Mouse (Mus musculus): ENCODE results near the gene Cd300ld5. TPM values are rescaled to one million over a fixed set of nuclear protein-coding genes. Genes with fewer than 3 reads are reported as not detected.
"Not testable (repeated sequence)": the region's sequence is repeated elsewhere in the genome, so short reads cannot be mapped to it uniquely, and the experiment has no call there.

Gene Cd300ld5
- not detected for polyA plus RNA-seq (2017; shearing (Covaris generic))

- not testable (repeated sequence) for ATAC-seq
These were observed at the start of gene Cd300ld5 for GRCm38 (mm10) chr11:115037669-115038068. Gene Cd300ld5, minus strand, starts transcription at chr11:115037769.

DNA sequence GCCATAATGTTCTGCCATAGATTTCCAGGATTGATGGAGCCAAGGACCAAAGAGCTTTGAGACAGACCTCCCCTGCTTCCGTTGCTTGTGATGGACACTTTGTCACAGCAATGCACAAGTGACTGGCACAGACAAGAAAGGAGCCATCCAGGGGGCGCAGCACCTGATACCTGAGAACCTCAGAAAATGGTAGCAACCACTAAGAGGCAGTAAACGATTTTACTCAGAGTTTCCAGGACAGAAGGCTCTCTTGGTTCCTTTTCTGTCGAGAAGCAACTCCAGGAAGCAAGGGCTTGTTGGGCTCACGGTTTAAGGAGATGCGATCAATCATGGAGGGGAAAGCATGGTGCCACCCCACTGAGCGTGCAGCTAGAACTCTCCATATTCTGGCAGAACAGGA is 48.6 kb upstream of the Cd300ld5 start:
- no peak for ATAC-seq

DNA sequence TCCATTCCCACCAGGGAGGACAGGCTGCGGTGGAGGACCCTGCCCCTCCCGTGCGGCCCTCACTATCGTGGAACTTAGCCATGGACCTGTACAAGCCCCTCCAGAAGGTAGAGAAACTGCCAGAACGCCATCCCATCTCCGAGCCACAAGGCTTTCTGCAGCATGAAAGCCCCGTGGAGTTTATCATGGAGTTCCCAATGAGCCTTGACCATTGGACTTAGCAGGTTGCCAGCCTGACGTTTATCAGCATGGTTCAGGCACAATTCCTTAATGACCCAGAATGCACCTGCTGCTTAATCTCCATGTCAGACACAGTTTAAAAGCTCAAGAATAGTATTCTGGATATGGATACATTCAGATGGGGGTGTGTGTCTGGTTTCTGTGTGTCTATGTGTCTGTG is 47.5 kb upstream of the Cd300ld5 start:
- no peak for ATAC-seq

GRCm38 (mm10) chr11:115084595-115084994 is 47.0 kb upstream of the Cd300ld5 start:
- ATAC-seq = no peak

- peak; percentile 58 for ATAC-seq
These were observed 46.0 kb upstream of the Cd300ld5 start for GRCm38 (mm10) chr11:115083376-115084139.

DNA sequence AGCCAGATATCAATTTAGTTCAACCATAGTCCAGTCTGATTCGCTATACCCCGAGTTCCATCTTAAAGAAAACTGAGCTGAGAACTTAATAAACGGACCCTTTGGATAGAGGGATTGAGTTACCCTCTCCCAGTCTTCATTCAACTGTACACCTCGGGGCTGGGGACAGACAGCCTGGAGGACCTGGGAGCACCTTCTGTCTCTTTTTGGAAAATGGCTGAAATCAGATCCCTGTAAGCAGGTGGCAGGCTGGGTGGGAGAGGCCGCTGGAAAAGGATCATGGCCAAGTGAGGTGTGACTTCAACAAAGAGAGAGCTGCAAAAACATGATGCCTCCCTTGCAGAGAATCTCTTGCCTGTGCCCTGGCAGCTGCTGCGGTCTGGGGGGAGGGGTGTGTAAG is 44.6 kb upstream of the Cd300ld5 start:
- no peak for ATAC-seq

- ATAC-seq = no peak
These were observed 43.8 kb upstream of the Cd300ld5 start for GRCm38 (mm10) chr11:115081373-115081772.

GRCm38 (mm10) chr11:115080886-115081285 is 43.3 kb upstream of the Cd300ld5 start:
- peak; percentile 45 for ATAC-seq

DNA sequence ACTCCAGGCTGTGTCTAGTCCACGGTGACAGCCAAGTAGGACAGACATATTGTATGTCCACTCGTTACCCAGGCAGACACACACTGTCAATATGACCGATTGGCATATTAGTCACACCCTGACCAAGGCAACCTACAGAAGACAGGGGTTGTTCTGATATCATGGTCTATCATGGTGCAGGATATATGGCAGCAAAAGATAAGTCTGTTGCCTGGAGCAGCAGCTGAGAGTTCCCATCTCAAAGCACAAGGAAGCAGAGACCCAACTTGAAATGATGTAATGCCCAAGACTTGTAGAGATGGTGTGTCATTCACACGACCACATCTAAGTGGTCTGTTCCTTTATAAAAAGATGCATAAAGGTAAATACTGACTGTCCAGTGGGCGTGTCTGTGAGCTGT is 41.1 kb upstream of the Cd300ld5 start:
- no peak for ATAC-seq

- no peak for ATAC-seq
These were observed 39.9 kb upstream of the Cd300ld5 start for GRCm38 (mm10) chr11:115077436-115077835.

DNA sequence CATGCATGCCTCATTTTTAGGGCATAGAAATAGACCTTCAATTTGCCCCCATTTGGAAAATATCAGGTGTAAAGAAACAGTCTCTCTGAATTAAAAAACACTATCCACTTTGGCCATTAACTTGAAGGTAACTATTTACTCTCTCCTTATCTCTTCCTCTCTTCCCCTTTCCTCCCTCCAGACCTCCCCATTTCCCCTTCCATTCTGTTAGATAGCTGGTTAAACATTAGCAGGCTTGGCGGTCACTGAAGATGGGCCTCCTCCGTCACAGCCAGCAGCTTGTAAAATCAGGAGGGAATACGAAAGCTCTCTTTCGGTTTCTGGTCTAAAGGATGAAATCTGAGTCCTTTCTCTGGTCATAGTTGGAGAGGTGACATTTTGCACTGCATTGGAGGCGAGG is 38.3 kb upstream of the Cd300ld5 start:
- ATAC-seq = no peak

- no peak for ATAC-seq
These were observed 37.8 kb upstream of the Cd300ld5 start for GRCm38 (mm10) chr11:115075407-115075806.

DNA sequence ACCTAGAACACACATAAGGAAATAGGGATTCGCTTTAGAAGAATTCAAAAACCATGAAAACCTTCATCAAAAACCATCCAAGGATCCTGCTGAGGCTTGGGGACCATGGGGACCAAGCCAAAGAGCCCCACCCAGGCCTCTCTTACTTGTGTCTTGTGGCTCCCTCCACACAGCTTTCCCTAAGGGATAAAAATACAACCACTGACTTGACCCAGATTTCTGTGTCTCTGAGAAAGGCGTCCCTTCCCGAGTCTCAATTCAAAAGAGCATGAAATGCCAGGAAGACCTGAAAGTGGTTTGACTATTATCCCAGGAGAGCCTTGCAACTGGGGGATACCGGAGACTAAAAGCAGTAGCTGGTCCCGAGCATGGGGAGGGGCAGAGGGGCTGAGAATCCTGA is 35.4 kb upstream of the Cd300ld5 start:
- ATAC-seq = no peak

- no peak for ATAC-seq
These were observed 34.2 kb upstream of the Cd300ld5 start for GRCm38 (mm10) chr11:115071631-115072294.

DNA sequence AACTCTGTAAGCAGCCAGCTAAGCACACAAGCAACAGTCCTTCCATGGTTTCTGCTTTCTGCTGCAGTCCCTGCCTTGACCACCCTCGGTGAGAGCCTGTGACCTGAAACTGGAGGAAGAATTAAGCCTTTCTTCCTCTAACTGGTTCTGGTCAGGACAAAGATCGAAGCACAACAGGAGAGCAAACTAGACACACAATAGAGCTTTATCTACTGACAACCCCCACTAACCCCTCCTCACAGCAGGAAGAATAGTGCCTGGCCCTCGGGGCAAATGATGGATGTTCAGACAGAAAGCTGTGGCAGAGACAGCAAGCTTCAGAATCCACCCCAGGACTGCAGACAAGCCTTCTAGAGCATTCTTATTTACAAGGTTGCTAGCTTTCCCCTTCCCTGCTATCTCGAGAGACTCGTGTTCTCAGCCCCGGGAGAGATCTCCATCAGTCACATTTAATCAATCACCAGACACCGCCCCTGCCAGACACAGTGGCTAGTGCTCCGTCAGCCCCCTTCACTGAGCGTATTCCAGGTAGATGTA is 33.5 kb upstream of the Cd300ld5 start:
- ATAC-seq = no peak

DNA sequence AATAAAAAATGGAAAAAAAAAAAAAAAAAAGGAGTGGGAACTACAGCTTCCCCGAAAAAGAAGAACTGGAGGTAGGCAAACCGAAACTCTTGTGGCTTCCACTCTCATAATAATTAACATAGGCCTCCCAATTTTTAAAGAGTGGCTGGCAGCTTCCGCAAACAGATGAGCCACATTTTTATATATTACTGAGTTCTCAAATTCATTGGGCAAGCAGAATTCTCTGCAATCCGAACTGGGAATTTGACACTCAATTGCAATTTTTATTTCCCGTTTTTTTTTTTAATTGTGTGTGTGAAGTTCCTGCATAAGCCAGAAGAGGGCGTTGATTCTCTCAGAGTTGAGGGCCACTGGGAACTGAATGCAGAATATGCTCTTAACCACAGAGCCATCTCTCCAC is 29.2 kb upstream of the Cd300ld5 start:
- no peak for ATAC-seq

- no peak for ATAC-seq
These were observed 24.5 kb upstream of the Cd300ld5 start, which contains the start of gene Cd300e for GRCm38 (mm10) chr11:115062077-115062476. Gene Cd300e, minus strand, starts transcription at chr11:115062177.

DNA sequence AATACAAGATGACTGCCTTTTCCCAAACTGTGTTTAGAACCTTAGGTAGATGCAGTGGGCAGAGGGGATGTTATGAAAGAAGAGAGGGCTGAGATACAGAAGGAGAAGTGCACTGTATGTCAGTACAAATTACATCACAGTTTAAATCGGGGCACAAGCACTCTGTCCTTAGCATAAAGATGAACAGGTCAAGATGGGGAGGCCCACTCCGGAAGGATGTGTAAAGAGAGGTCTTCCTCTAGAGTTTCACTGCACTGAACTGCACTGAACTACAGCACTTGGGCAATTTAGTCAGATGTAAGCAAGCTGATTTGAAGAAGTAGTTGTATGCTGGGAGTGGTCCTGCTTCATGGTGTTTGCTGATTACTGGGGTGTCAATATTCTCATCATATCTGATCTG is 22.2 kb upstream of the Cd300ld5 start:
- no peak for ATAC-seq

DNA sequence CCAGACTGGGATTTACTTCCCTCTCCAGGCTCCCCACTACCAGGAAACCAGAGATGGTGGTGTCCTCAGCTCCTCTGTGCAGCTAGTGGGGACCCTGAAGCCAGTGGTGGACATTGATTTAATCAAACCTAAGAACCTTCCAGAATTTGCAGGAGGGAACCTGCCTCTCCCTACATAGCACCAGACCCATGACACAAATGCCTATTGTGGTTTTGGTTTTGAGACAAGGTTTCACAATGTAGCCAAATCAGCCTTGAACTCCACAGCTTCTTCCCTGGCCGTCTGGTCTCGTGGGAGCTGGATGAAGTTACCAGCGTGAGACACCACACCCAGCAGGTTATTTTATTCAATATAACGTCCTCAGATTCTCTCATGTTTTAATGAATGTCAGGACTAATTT is 21.1 kb upstream of the Cd300ld5 start:
- ATAC-seq = no peak

GRCm38 (mm10) chr11:115054537-115054936 is 17.0 kb upstream of the Cd300ld5 start:
- ATAC-seq = no peak

- ATAC-seq = no peak
These were observed 15.4 kb upstream of the Cd300ld5 start for GRCm38 (mm10) chr11:115052991-115053390.

DNA sequence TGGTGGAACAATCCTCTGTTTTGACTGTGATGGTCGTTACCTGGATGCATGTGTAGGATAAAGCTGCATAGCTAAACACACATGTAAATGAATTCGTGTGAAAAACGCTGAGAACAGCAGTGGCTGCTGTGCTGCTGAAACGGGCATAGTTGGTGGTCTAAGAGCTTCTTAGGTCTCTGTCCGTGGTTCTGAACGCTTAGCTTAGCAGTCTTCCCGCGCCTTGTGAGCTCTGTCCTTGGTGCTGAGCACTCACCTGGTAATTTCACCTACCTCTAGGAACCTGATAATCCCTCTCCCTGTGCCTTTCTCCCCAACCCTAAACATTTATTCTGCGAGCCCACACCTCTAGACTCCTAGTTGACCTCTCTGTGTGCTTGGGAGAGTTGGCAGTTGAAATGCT is 14.6 kb upstream of the Cd300ld5 start:
- no peak for ATAC-seq

DNA sequence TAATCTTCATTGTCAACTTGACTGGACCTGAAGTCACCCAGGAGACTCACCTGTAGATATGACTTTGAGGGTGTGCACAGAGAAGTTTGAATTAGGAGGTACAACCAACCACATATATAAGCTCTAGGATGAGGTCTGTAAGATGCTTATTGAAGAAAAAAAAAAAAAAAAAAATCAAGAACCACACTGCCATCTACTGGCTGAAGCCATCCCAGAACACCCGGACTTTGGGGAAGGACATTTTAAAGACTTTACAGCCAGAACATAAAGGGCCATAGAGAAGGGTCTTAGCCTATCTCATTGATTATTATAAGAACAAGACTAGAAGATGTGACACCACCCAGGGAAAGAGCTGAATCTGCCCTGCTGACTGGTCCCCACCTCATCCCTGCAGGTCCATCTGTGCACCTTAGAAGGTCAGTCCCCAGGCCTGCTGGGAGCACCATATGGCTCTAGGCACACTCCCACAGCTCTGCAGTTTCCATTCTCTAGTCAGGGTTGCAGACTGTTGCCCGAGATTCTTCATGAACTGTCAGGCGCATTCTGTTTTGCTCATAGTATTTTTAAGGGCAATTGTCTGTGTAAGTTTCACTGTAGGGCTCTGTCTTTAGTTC is 11.8 kb upstream of the Cd300ld5 start:
- ATAC-seq = no peak

DNA sequence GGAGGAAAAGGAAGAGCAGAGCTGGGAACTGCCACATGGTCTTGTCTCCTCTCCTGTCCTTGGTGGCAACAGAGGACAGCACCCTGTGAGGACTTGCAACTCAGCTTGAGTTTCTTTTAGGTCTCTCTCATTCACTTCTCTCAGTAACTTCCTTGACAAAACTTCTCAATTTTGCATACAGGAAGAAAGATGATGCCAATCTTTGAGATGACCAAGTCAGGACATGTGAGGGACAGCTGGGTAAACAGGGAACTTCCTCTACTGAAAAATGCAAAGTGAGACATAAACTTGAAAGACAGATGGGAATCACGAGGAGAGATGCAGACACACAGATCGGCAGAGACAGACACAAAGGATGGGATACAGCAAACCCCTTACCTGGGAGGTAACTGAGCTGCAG is 10.7 kb upstream of the Cd300ld5 start, which contains the start of gene Cd300ld3:
TSS of gene Cd300ld3 (minus strand) at position 151 of the 400 bp plus-strand sequence.
- no peak for ATAC-seq

All from CD4-positive, CD25-positive, alpha-beta regulatory T cell, adult 4 months (primary cell).